Mouse (Mus musculus): Measurements from ENCODE around the gene Slc24a3. TPM values are rescaled to one million over a fixed set of nuclear protein-coding genes. Genes with fewer than 3 reads are reported as not detected.

The Slc24a3 gene
- 11.3 and 14.1 TPM in 2 replicates for polyA plus RNA-seq (2012; rRNA removed)

GRCm38 (mm10) chr2:145167664-145168360, at the start of gene Slc24a3:
Slc24a3 (plus strand) TSS chr2:145167754.

GRCm38 (mm10) chr2:145675142-145675755, 507.7 kb downstream of the Slc24a3 start, which contains the start of gene Rin2:
Rin2 (plus strand) TSS chr2:145675215.

All from central nervous system, embryonic 14 days (tissue).